Mouse (Mus musculus): ENCODE data around the gene Rev3l.

DNA sequence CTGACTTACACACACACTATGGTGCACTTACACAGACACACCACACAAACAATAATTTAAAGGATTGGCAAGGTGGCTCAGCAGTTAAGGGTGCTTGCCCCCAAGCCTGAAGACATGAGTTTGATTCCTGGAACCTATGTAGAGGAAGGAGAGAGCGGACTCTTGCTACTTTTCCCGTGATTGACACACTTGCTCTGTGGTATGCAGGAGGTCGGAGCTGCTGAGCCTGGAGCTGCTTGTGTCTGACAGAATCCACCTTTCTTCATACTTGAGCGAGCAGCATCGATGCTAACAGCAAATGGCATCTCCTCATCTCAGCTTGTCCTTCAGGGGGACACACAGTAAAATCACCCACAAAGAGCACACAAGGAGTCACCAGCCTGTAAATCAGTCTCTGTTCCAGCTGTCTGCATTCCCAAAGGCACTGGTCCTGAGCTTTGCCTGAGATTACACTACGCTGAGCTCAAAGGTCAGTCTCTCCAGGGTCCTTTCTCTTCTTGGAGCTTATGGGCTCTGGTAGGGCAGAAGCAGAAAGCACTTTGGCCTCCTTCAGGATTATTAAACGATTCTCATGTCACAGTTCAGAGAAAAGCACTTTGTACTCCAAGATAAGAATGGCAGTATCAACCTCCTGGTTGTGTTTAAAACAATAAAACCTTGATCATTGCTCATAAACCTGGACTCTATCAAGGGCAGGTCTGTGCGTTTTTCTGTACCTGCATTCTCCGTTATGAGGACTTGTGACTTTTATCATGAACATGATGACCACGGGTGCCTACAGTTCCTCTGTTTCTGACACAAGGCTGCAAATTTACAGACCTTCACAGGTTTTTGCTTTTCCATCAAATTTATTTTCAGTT, 175.1 kb downstream of the Rev3l start:
- TF ChIP-seq CTCF (IDR thresholded peaks at IDR 0.05; ENCODE audit: low read depth, low read length): no peak
- no peak for TF ChIP-seq GATA1 (IDR thresholded peaks at IDR 0.05; ENCODE audit: borderline replicate concordance, low read length)
- no peak for TF ChIP-seq TAL1 (conservative IDR thresholded peaks at IDR 0.05; ENCODE audit: low read depth, low read length)
- TF ChIP-seq GATA2 (IDR thresholded peaks at IDR 0.05; ENCODE audit: borderline replicate concordance, low read depth, low read length): no peak
